Mouse (Mus musculus) lung, postnatal 14 days (tissue): ENCODE data around the gene Iars2.

Experiments
- DNase-seq: peaks from one replicate; pipeline ENCODE4 v3.0.0; 2021

The Iars2 gene

DNA sequence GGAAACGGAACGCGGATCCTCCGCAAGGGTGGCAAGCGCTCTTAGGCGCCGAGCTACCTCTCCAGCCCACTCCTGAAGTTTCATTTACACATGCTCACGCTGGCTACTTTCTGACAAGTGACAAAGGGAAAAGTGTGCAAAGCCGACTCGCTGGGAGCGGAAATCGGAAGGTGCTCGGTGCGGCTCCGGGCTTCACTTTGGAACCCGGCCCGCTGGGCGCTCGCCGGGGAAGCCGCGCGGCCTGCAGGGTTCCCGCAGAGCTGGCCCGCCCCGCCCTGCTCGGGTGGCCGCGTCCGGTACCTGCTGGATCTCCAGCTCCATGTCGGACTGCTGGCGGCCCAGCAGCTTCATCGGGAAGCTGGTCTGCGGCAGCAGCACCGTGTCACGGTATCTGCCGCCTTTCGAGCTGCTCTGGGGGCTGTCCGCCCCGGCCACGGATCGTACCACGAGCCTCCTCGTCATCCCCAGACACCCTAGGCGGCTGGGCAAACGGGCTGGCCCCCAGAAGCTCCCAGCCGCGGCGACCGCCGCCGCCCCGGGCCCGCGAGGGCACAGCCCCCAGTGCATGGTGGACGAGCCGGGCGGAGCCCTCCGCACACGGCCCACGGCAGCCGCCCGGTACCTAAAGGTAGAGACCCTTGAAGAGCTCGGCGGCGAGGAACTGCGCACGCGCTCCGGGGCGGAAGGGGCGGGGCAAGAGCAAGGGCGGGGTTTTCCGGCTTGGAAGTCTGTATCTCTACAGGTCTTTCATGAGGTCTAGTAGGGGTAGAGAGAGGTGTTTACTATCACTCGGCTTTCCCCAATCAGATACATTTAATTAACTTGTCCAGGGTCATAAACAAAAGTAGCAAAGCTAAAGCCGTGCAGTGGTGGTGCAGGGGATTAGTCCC lies at the start of gene Iars2:
TSS of gene Iars2 (minus strand) at position 676 of the 890 bp plus-strand sequence.
- DNase-seq: peak; percentile 95

GRCm38 (mm10) chr1:185377429-185377828 lies 48.2 kb upstream of the Iars2 start:
- DNase-seq: no peak

- no peak for DNase-seq
Observed at GRCm38 (mm10) chr1:185376390-185376789, 47.2 kb upstream of the Iars2 start.

GRCm38 (mm10) chr1:185369979-185370378 lies 40.8 kb upstream of the Iars2 start:
- no peak for DNase-seq

- DNase-seq: no peak
Observed at GRCm38 (mm10) chr1:185367383-185367782, 38.2 kb upstream of the Iars2 start.

DNA sequence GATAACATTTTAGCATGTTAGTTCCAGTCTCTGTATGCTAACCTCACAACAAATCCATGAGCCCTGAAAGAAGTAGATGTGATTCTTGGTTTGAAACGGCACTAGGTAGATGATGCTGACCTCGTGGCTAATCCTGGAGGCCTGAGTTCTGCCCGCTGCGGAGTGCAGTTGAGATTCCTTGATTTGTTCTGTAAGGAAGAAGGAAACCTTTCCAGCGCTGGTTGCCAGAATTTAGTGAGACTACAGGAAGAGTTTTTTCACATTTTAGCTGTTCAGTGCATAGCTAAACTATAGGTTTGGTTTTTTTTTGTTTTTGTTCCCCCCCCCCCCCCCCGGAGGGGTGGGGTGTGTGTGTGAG lies 35.0 kb upstream of the Iars2 start:
- no peak for DNase-seq

DNA sequence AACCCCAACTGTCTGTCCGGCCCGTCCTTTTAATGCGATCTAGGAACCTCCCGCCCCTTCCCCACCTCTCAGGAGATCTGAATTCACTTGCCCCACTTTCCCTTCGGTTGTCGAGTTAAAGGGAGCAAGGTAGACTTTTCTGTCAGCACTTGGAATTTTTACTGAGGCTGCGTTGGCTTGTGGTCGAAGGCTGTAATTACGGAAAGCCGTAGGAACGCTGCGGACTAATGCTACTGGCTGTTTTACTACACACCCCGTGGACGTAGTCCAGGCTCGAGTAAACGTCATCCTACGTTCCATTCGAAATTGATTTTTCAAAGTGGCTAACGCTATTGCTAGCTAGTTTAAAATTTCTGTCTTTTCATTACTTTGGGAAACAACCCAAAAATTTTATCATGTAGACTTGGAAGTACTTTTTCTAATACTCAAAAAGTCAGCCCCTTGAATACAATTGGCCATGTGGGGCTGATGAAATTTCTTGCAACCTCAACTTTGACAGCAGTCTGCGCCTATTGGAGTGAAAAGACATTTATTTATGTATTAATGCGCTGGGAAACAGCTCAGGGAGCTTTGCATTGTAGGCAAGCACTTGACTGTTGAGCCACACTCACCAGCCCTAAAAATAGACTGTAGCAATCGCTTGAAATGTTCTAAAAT lies 34.5 kb upstream of the Iars2 start:
- DNase-seq: peak; percentile 55

GRCm38 (mm10) chr1:185362677-185363520 lies 33.7 kb upstream of the Iars2 start, which contains the start of gene Eprs:
Gene Eprs (plus strand): TSS chr1:185363044.
- DNase-seq: peak; percentile 99

DNA sequence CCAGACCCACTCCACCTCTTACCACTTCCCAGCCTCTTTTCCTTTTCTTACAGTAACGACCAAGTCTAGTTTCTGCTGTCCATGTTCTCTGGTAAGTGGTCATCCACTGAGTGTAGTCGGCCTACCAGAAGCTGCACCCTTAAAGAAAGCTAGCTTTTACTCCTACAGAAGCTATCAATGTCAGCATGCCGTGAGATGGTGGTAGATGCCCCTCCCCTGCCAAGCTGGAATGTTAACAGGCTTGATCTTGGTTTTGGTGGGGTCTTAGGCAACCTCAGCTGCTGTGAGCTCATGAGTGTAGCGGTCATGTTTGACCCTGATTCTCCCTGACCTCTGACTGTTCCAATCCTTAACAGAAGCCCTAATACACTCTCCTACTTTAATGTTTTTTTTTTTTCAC lies 29.0 kb upstream of the Iars2 start:
- no peak for DNase-seq

DNA sequence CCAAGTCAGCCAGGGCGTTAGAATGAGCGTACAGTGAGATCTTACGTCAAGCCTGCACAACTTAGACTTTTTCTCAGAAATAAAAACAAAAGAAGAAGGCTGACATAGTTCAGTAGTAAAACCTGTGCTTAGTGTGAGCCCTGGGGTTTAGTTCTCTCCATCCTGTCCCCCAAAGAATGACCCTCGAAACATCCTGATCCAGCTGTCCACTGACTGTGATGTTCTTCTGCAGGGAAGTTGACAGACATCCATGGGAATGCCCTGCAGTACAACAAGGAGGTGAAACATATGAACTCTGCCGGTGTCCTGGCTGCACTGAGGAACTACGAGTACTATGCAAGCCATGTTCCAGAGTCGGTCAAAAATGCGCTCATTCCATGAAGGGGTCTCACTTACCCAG lies 27.1 kb upstream of the Iars2 start:
- no peak for DNase-seq

DNA sequence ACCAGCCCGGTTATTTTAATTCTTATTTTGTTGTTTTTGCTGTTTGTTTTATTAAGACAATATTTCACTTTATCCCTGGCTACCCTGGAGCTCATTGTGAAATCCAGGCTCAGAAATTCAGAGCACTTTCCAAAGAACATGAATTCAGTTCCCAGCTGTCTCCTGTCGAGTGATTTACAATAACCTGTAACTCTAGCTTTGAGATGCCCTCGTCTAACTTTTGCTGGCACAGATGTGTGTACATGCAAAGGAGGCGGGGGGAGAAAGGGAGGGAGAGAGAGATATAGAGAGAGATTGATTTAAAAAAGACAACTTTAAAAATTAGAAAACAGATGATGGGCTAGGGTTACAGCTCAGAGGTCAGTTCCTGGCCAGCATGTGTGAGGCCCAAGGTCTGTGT lies 25.5 kb upstream of the Iars2 start:
- DNase-seq: no peak

DNA sequence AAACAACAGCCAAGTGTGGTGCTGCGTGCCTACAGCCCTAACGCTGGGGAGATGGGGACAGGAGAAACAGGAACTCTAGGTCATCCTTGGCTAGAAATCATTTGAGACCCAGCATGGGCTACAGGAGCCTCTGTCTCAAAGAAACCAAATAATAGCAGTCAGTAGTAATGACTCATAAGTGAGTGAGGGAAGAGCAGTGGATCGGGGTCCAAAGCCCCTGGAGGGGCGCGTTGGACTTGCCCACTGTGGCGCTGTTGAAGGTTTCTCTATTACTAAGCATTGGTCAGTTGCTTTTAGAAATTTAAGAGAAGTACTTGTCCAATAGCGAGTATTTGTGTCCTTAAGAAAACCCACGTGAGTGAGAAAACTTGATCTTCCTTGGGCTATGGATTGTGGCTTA lies 24.2 kb upstream of the Iars2 start:
- DNase-seq: no peak

DNA sequence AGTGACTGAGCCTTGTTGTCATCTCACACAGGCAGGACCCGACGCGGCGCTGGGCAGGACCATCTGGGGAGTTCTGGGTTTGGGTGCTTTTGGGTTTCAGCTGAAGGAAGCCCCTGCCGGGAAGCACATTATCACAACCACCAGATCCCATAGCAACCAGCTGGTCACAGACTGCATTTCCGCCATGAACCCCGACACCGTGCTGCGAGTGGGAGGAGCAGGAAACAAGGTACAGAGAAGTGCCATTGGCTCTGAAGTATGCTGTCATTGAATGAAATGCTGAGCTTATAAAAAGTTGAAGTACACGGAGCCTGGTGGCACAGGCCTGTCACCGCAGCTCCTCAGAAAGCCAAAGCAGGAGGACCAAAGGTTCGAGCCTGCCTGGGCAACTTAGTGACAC lies 23.0 kb upstream of the Iars2 start:
- DNase-seq: no peak

DNA sequence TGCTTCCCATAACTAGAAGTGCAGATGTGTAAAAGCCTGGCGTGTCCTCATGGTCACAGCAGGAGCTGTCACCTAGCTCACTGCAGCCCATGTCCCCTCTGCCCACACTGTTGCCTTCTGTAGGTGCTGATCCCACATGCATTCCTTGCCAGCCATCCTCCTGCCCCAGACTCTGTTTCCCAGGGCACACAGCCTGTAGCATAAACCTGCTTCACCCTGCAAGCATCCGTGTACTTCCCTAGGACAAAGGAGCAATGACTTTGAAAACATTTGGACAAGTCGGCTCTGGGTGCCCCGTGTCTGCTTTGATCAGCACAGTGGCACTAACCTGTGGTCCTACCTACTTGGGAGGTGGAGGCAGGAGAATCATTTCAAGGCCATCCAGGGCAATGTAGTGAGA lies 21.4 kb upstream of the Iars2 start:
- no peak for DNase-seq

DNA sequence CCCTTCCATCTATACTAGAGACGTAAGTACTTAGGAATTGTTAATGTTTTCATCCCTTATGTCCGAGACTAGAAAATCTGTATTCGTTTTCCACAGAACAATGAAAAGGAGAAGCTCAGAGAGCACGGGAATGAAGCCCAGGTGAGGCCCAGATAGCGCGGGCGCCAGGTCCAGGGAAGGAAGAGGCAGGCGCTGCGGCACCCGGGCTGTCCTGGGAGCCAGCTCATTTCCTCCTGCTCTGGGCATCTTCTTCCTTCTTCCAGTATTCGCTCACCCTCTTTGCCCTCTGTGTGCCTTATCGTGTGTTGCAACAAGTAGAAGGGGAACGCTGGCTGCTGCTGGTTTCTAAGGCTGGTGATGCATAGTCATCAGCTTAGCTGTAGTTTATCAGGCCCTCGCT lies 20.5 kb upstream of the Iars2 start:
- DNase-seq: no peak

DNA sequence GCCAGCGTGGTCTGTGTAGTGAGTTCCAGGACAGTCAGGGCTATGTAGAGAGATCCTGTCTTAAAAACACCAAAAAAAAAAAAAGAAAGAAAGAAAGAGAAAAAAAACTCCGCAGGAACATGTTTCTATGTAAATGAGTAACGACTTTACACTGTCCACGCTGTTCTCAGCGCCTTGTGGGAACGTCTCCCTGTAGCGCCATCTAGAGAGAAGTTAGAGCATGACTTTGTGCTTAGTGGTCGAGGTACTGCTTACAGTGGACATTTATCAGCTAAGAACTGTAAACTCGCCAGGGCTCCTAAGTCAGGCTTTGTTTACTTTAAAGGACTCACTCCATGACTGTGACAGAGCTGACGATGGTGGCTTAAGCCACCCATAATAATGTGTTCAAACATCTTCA lies 17.0 kb upstream of the Iars2 start:
- DNase-seq: no peak

GRCm38 (mm10) chr1:185343422-185343821 lies 14.2 kb upstream of the Iars2 start:
- no peak for DNase-seq

- no peak for DNase-seq
Observed at GRCm38 (mm10) chr1:185342441-185342840, 13.2 kb upstream of the Iars2 start.

GRCm38 (mm10) chr1:185336535-185336934 lies 7.3 kb upstream of the Iars2 start:
- no peak for DNase-seq

DNA sequence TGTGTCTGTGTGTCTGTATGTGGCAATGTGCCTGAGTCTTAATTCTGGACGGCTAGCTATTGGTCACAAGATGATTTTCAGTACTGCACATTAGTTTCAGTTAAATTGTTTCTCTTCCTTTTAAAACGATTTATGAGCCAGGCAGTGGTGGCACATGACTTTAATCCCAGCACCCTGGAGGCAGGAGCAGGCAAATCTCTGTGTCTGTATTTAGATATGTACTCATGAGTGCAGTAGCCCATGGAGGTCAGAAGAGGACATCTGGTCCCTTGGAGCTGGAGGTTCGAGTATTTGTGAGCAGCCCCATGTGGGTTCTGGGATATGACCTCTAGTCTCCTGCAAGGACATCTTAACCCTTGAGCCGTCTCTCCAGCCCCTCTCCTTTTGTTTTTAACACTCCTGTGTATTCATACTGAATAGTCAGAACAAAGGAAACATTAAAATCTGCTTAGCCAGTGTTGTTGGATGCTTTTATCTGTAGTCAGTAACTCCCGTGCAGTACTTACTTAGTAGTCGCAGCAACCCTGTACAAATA lies 6.1 kb upstream of the Iars2 start:
- no peak for DNase-seq

- DNase-seq: no peak
Observed at GRCm38 (mm10) chr1:185334136-185334535, 4.9 kb upstream of the Iars2 start.

GRCm38 (mm10) chr1:185333651-185334050 lies 4.5 kb upstream of the Iars2 start:
- no peak for DNase-seq

DNA sequence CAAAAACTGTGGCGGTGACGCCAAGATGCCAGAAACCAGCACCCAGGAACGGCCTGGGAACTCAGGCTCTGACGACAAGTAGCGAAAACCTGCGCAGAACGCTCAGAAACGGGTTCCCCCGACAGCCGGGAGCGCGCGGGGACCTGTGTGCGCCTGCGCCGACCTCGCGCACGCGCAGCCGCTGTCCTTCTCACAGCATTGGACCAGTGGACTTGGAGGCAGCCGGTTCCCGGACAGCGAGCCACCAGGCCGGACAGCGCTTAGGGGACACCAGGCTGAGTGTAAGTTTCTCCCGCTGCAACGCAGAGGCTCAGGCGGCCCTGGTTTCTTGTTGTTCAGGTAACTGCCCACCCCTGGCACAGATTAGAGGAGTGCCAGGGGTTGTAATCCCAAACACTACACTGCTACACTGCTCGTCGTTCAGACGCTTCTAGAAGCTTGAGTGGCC lies 2.8 kb upstream of the Iars2 start, which contains the start of gene Bpnt1:
TSS of gene Bpnt1 (plus strand) at position 167 of the 448 bp plus-strand sequence.
- peak; percentile 87 for DNase-seq
